Mouse (Mus musculus) CH12.LX (cell line): ENCODE data around the gene Klhl31. TPM values are rescaled to one million over a fixed set of nuclear protein-coding genes. Genes with fewer than 3 reads are reported as not detected.

Experiments used
- DNase-seq: peaks from one replicate; pipeline ENCODE4 v3.0.0-alpha.2; 2013; ENCODE audit errors: extremely low read depth
- H3K27ac ChIP-seq: 2 replicates; pipeline ENCODE4 v1.5.1; 2012; ENCODE audit warnings: low read depth, mild to moderate bottlenecking, control low read depth, moderate library complexity; ENCODE audit not compliant: insufficient read depth
- H3K27me3 ChIP-seq: replicated peaks from 2 replicates; pipeline ENCODE3; 2012; ENCODE audit warnings: inconsistent platforms
- H3K36me3 ChIP-seq, 2 experiments: replicated peaks in 1 of 2; 2 replicates each; pipeline versions ENCODE3 to v1.6.1; 2012; ENCODE audit warnings: inconsistent platforms in 1 of 2, low read length in 1 of 2, mild to moderate bottlenecking in 1 of 2, mixed read lengths in 1 of 2, moderate library complexity in 1 of 2; ENCODE audit not compliant: control insufficient read depth in 1 of 2, insufficient read depth in 1 of 2
- H3K4me1 ChIP-seq, 2 experiments: 2 replicates each; pipeline ENCODE4 v1.6.1; 2012; ENCODE audit warnings: inconsistent platforms in 1 of 2, moderate library complexity in 1 of 2; ENCODE audit not compliant: insufficient read depth in 2 of 2, control insufficient read depth in 1 of 2
- H3K4me2 ChIP-seq: 2 replicates; pipeline ENCODE4 v1.6.1; 2012; ENCODE audit warnings: low read depth, mild to moderate bottlenecking, control low read depth; ENCODE audit not compliant: poor library complexity, insufficient read depth, severe bottlenecking
- H3K4me3 ChIP-seq, 3 experiments: fragments of 150-350 bp in 1 of 3; sonication (generic) in 1 of 3; replicated peaks in 1 of 3; 2 replicates each; pipeline versions ENCODE3 to v1.5.1; 2011 to 2012; ENCODE audit warnings: low read depth in 2 of 3, low read length in 2 of 3, mild to moderate bottlenecking in 2 of 3, moderate library complexity in 2 of 3, control low read depth in 1 of 3, improper control_type of control experiment in 1 of 3, inconsistent platforms in 1 of 3, mixed read lengths in 1 of 3; ENCODE audit not compliant: poor library complexity in 1 of 3
- H3K79me2 ChIP-seq: replicated peaks from 2 replicates; pipeline ENCODE4 v1.6.1; 2012; ENCODE audit warnings: mild to moderate bottlenecking, moderate library complexity; ENCODE audit not compliant: control insufficient read depth, poor library complexity, insufficient read depth, severe bottlenecking; ENCODE audit errors: extremely low read depth
- H3K9ac ChIP-seq: 2 replicates; pipeline ENCODE4 v1.6.1; 2012; ENCODE audit warnings: low read depth, mild to moderate bottlenecking, control low read depth, moderate library complexity; ENCODE audit not compliant: insufficient read depth
- H3K9me3 ChIP-seq: replicated peaks from 2 replicates; pipeline ENCODE3; 2012; ENCODE audit warnings: low read length, inconsistent platforms, mixed read lengths
- CHD1 ChIP-seq: IDR thresholded peaks from 2 replicates; pipeline ENCODE4 v1.6.1; 2012; ENCODE audit warnings: low read depth, low read length, improper control_type of control experiment, inconsistent platforms
- CHD2 ChIP-seq: IDR thresholded peaks from 2 replicates; pipeline ENCODE4 v1.6.1; 2011; ENCODE audit warnings: low read length, improper control_type of control experiment
- CTCF ChIP-seq, 2 experiments: IDR thresholded peaks in 1 of 2; conservative IDR thresholded peaks in 1 of 2; 2 replicates each; pipeline ENCODE4 v1.5.1; 2011 to 2012; ENCODE audit warnings: low read depth in 2 of 2, low read length in 2 of 2, improper control_type of control experiment in 1 of 2, inconsistent platforms in 1 of 2, mild to moderate bottlenecking in 1 of 2, moderate library complexity in 1 of 2
- IRF4 ChIP-seq: IDR thresholded peaks from 2 replicates; pipeline ENCODE4 v1.6.1; 2014; ENCODE audit warnings: low read depth, mild to moderate bottlenecking, inconsistent platforms, low read length, improper control_type of control experiment
- JUN ChIP-seq: IDR thresholded peaks from 2 replicates; pipeline ENCODE4 v1.6.1; 2011; ENCODE audit warnings: low read depth, mild to moderate bottlenecking, low read length, improper control_type of control experiment, moderate library complexity; ENCODE audit not compliant: insufficient read depth
- JUND ChIP-seq: conservative IDR thresholded peaks from 2 replicates; pipeline ENCODE4 v1.6.1; 2011; ENCODE audit warnings: low read depth, low read length, improper control_type of control experiment
- MAZ ChIP-seq: IDR thresholded peaks from 2 replicates; pipeline ENCODE4 v1.6.1; 2012; ENCODE audit warnings: low read depth, mild to moderate bottlenecking, inconsistent platforms, low read length, improper control_type of control experiment, moderate library complexity
- MYC ChIP-seq: IDR thresholded peaks from 2 replicates; pipeline ENCODE4 v1.6.1; 2011; ENCODE audit warnings: low read depth, mild to moderate bottlenecking, improper control_type of control experiment, low read length
- NELFE ChIP-seq: IDR thresholded peaks from 2 replicates; pipeline ENCODE4 v1.6.1; 2011; ENCODE audit warnings: low read depth, low read length, improper control_type of control experiment
- PAX5 ChIP-seq: IDR thresholded peaks from 2 replicates; pipeline ENCODE4 v1.6.1; 2012; ENCODE audit warnings: low read length, inconsistent platforms, mixed read lengths
- POLR2A ChIP-seq: IDR thresholded peaks from 2 replicates; pipeline ENCODE4 v1.6.1; 2011; ENCODE audit warnings: low read depth, mild to moderate bottlenecking, improper control_type of control experiment, low read length
- POLR2AphosphoS2 ChIP-seq: IDR thresholded peaks from 2 replicates; pipeline ENCODE4 v1.6.1; 2011; ENCODE audit warnings: low read depth, low read length, improper control_type of control experiment
- RAD21 ChIP-seq: IDR thresholded peaks from 2 replicates; pipeline ENCODE4 v1.6.1; 2011; ENCODE audit warnings: low read depth, mild to moderate bottlenecking, low read length, improper control_type of control experiment, moderate library complexity
- RCOR1 ChIP-seq: conservative IDR thresholded peaks from 2 replicates; pipeline ENCODE4 v1.6.1; 2012; ENCODE audit warnings: low read depth, mild to moderate bottlenecking, inconsistent platforms, low read length, improper control_type of control experiment
- SIN3A ChIP-seq: IDR thresholded peaks from 2 replicates; pipeline ENCODE4 v1.6.1; 2012; ENCODE audit warnings: low read length, improper control_type of control experiment, inconsistent platforms
- UBTF ChIP-seq: IDR thresholded peaks from 2 replicates; pipeline ENCODE4 v1.6.1; 2012; ENCODE audit warnings: low read depth, mild to moderate bottlenecking, inconsistent platforms, low read length, improper control_type of control experiment, moderate library complexity
- USF1 ChIP-seq: IDR thresholded peaks from 2 replicates; pipeline ENCODE4 v1.6.1; 2014; ENCODE audit warnings: low read depth, mild to moderate bottlenecking, inconsistent platforms, low read length, improper control_type of control experiment
- USF2 ChIP-seq: conservative IDR thresholded peaks from 2 replicates; pipeline ENCODE4 v1.6.1; 2011; ENCODE audit warnings: low read depth, low read length, improper control_type of control experiment
- ZC3H11A ChIP-seq: IDR thresholded peaks from 2 replicates; pipeline ENCODE4 v1.6.1; 2012; ENCODE audit warnings: low read depth, mild to moderate bottlenecking, inconsistent platforms, low read length, improper control_type of control experiment
- ZKSCAN1 ChIP-seq: IDR thresholded peaks from 2 replicates; pipeline ENCODE4 v1.6.1; 2012; ENCODE audit warnings: low read depth, inconsistent platforms, low read length, improper control_type of control experiment, borderline replicate concordance
- ZMIZ1 ChIP-seq: IDR thresholded peaks from 2 replicates; pipeline ENCODE4 v1.6.1; 2012; ENCODE audit warnings: low read depth, mild to moderate bottlenecking, inconsistent platforms, low read length, improper control_type of control experiment
- dilution Hi-C: fragments of 300-500 bp; cut with MboI; formaldehyde crosslinking; loops from 2 replicates; pipeline ENCODE4 v1.14.3; 2020; ENCODE audit warnings: low sequenced_read_pairs; ENCODE audit not compliant: extremely low pct_unique_long_range_greater_than_20kb, extremely low pct_ligation_motif_present
- in situ Hi-C: fragments of 300-500 bp; cut with MboI; formaldehyde crosslinking; loops from 3 replicates; pipeline ENCODE4 v1.14.3; 2019; ENCODE audit warnings: low sequenced_read_pairs, low pct_ligation_motif_present, low pct_unique_long_range_greater_than_20kb, mixed read lengths
- polyA plus RNA-seq: library from polyadenylated mRNA; unstranded; fragments of >175 nt; gene quantifications from 2 replicates; pipeline ENCODE4 v1.2.1, GENCODE M21; 2012; ENCODE audit warnings: low read depth; ENCODE audit not compliant: insufficient read length
- total RNA-seq, 2 experiments: library from RNA; depleted of rRNA; stranded (reverse); fragments of 300-350 nt in 1 of 2; fragments of >200 nt in 1 of 2; gene quantifications; 2 replicates each; pipeline ENCODE4 v1.2.3; 2012 to 2014

The Klhl31 gene
- total and polyA plus RNA-seq, 3 experiments: not detected

- no peak overlapping the region for H3K4me2 ChIP-seq
- H3K4me1 ChIP-seq: peaks cover 3 to 5% of the 10 kb centered on the region in 2 experiments; a peak in 1 of 4 replicates
- no peaks in the 10 kb centered on the region for H3K79me2 ChIP-seq
- H3K4me3 ChIP-seq: no peak overlapping the region
- no peak for DNase-seq
- in situ Hi-C loops: no loop called here
- TF ChIP-seq ZC3H11A: no peak
- TF ChIP-seq USF2: no peak
- TF ChIP-seq CTCF (conservative IDR thresholded peaks at IDR 0.05 in 1 of 2, IDR thresholded peaks at IDR 0.05 in 1 of 2; ENCODE audit: low read depth in 2 of 2, low read length in 2 of 2): no peak
- TF ChIP-seq RCOR1: no peak
- TF ChIP-seq CHD1: no peak
- no peak for TF ChIP-seq ZKSCAN1
- TF ChIP-seq PAX5: no peak
- TF ChIP-seq JUND: no peak
- TF ChIP-seq ZMIZ1: no peak
- no peak for TF ChIP-seq SIN3A
- no peak for TF ChIP-seq IRF4
- TF ChIP-seq USF1: no peak
- TF ChIP-seq UBTF: no peak
- no peak for TF ChIP-seq NELFE
- no peak for TF ChIP-seq MYC
- dilution Hi-C loops: no loop called here
- H3K27ac ChIP-seq: no peak overlapping the region
- no peaks in the 10 kb centered on the region for H3K36me3 ChIP-seq
- no peaks in the 10 kb centered on the region for H3K9me3 ChIP-seq
- no peaks in the 10 kb centered on the region for H3K27me3 ChIP-seq
- H3K9ac ChIP-seq: no peak overlapping the region
These were observed 3.9 kb upstream of the Klhl31 start for GRCm38 (mm10) chr9:77632432-77632831.

- Histone ChIP-seq H3K27ac (no peak overlapping the region), H3K36me3 (no peaks in the 10 kb centered on the region), H3K4me3 (no peak overlapping the region), H3K9ac (no peak overlapping the region), H3K27me3 (no peaks in the 10 kb centered on the region), H3K4me1 (peaks cover 0 to 2% of the 10 kb centered on the region in 2 experiments; a peak in 1 of 4 replicates), H3K79me2 (no peaks in the 10 kb centered on the region), H3K9me3 (no peaks in the 10 kb centered on the region), H3K4me2 (no peak overlapping the region)
- dilution Hi-C loops: no loop called here
- no peak for DNase-seq
- TF ChIP-seq RAD21: no peak
- no peak for TF ChIP-seq POLR2A
- no peak for TF ChIP-seq USF2
- TF ChIP-seq POLR2AphosphoS2: no peak
- no peak for TF ChIP-seq JUN
- TF ChIP-seq CHD2: no peak
- TF ChIP-seq MAZ: no peak
- in situ Hi-C loops: no loop called here
These were observed 297 bp upstream of the Klhl31 start for GRCm38 (mm10) chr9:77636003-77636402.
